Mouse (Mus musculus): ENCODE measurements around the gene Phb2.

Phb2 gene

DNA sequence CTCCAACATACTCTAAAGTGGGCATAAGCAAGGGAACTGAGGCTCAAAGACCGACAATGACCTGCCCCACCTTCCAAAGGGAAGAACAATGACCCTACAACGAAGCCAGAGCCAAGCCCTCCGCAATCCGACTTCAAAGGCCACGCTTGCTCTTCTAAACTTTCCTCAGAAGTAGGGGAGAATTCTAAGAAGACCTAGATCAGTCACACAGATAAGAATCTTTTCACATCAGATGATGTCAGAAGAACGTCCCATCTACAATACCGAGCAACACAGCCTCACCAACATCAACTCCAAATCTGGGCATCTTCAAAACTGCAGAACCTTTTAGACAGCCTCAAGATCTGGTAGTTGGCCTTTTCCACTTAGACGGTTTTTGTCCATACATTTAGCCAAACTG is 38.3 kb downstream of the Phb2 start:
- DNase-seq, result no peak

DNA sequence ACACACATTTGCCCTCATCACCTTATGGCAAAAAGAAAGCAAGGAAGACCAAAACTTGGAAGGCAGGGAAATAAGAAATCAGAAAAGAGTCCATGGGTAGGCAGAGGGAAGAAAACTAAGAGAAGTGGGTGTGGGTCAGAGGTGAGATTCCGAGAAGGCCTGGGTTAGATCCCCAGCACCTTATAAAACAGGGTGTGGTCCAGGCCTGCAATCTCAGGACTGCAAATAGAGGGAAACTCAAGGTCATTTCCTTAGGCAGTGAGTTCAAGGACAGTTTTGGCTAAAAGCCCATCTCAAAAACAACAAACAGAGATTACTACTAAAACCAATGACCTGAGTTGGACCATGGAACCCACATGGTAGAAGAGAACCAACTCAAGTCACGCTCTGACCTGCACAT is 41.7 kb downstream of the Phb2 start:
- DNase-seq, result no peak

- no peak for DNase-seq
Measured at GRCm38 (mm10) chr6:124755306-124755705, 43.2 kb downstream of the Phb2 start.

DNA sequence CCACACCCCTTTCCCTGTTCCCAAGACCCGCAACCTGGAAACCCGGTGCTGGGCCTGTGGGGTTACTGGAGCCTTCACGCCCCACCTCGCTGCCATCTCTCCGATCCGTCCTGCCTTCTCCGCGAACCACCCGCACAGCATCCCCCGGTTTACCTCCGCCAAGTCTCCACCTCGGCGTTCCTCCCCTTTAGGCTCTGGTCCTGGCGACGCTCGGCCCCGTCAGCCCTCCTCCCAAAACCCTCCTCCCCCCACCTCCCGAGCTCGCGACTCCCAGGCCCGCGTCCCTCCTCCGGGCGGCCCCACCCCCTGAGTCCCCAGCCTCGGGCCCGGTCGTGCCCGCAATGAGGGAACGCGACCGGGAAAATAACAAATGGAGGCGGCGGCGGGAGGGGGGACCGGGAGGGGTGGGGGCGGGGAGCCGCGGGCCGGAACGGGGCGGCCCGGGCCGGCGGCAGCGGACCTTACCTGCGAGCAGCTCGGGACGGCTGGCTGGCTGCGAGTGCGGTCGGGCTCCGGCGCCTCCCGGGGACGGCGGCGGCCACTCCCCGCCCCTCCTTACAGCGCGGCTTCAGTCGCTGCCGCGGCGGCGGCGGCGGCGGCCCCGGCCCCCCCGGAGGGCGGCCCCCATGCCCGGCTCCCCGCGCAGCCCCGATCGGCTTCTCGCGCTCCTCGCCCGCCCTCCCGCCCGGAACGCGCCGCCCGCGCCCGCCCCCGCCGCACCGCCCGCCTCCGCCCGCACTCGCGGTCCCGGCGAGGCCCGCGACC is 43.9 kb downstream of the Phb2 start, which contains the start of the genes Gm45234 and Atn1:
TSS of gene Gm45234 (minus strand) at position 191 of the 765 bp plus-strand sequence.
TSS of gene Atn1 (minus strand) at position 694 of the 765 bp plus-strand sequence.
- DNase-seq, result peak; percentile 68

- DNase-seq, result peak; percentile 73
Measured at GRCm38 (mm10) chr6:124756652-124757350, 44.7 kb downstream of the Phb2 start.

GRCm38 (mm10) chr6:124757351-124757880 is 45.3 kb downstream of the Phb2 start:
- no peak for DNase-seq

DNA sequence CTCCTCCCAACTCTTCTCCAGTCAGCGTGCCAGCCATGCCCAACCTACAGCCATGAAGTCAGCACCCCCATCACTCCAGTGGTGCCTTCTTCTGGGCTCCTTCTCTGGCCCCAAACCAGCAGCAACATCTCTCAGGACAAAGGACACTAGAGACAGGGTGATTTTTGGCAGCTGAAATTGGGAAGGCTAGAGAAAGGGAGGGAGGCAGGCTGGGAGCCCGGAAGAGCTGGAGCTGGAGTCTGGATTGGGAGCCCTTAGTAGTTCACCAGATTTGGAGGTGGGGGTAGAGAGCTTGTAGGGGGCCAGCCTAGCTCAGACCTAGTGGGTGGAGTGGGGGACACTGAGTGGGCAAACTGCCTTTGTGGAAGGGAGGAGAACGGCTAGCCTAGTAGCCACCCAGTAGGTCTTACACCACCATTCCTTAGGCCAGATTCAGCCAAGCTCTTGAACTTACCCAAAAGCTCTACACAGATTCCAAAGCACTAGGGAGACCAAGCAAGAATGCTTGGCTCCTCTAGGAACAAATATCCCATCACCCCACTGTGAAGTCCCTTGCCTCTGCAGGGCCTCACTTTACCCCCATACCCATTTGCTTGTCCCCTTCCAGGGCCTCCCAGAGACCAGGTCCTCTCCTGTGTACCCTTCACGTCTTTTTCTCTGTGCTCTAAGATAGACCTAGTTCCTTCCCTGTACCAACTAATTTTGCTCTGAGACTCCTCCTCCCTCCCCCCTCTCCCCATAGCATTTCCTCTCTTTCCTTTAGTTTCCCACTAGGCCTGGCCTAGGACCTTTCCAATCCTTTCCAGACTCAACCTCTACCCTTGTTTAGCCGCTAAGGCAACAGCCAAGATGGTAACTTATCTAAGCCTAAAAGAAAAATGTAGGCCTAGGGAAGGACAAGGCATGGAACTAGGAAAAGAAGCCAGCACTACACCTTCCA is 46.0 kb downstream of the Phb2 start:
- no peak for DNase-seq

DNA sequence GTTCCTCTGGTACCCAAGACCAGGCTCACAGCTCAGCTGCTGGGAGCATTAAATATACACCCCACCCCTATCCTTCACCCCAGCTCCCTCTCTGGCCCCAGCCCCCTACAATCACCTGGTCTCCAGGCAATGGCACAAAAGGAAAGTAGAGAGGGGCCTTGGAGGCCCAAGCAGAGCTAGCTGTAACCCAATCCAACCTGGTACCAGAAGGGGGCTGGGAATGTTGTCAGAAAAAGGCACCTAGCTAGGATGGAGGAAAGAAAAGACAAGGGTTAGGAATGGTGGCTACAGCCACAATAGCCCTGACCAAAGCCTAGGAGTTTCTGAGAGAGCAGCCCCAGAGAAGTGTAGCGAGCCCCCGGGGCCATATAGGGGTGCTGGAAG is 46.7 kb downstream of the Phb2 start:
- no peak for DNase-seq

- DNase-seq, result peak; percentile 81
Measured at GRCm38 (mm10) chr6:124759259-124759658, 47.1 kb downstream of the Phb2 start.

DNA sequence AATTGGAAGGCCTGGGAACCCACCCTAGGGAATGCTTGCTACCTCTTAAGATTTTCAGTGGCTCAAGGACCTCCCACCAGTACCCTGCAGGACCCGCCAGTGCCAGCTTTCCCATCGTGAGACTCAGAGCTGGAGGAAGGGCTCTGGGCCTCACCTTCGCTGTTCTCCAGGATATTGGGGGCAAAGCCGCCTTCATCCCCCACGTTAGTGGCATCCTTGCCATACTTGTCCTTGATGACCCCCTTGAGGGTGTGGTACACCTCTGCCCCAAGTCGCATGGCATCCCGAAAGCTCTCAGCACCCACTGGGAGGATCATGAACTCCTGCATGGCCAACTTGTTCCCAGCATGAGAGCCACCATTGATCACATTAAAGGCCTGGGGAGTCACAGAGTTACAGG is 53.8 kb downstream of the Phb2 start:
- DNase-seq, result no peak

All from liver (tissue).